Mouse (Mus musculus): ENCODE measurements around the gene Hoxc12. TPM values are rescaled to one million over a fixed set of nuclear protein-coding genes. Genes with fewer than 3 reads are reported as not detected.
A peak's percentile ranks its signal among the peaks of the same experiment; 100 is the strongest.

The Hoxc12 gene
- polyA plus RNA-seq, 1 experiment from 2014 or later: not detected

GRCm38 (mm10) chr15:102965892-102966775, 29.6 kb downstream of the Hoxc12 start:
- 3% methylated on average over 30 of the region's 30 CpGs for WGBS
- ATAC-seq (ENCODE audit: extremely low read depth, insufficient number of reproducible peaks, low FRiP score, low TSS enrichment): no peak

GRCm38 (mm10) chr15:102966776-102967311, 30.3 kb downstream of the Hoxc12 start, which contains the start of gene Hoxc10:
Gene Hoxc10, plus strand, starts transcription at chr15:102966796.
- no peak within 1 kb of the TSS for H3K9ac ChIP-seq
- WGBS: 3% methylated on average over 27 of the region's 27 CpGs
- no peaks in the 10 kb centered on the region for H3K36me3 ChIP-seq
- peak within 1 kb of the TSS; percentile 43 for H3K4me2 ChIP-seq
- H3K4me3 ChIP-seq: peak within 1 kb of the TSS; percentile 20
- H3K4me1 ChIP-seq: peaks cover 5% of the 10 kb centered on the region; the same call in 1 of the 2 replicates
- H3K27me3 ChIP-seq (replicated peaks): peaks cover 98% of the 10 kb centered on the region
- ATAC-seq (ENCODE audit: extremely low read depth, insufficient number of reproducible peaks, low FRiP score, low TSS enrichment): no peak
- no peaks in the 10 kb centered on the region for H3K9me3 ChIP-seq
- no peak within 1 kb of the TSS for H3K27ac ChIP-seq (replicated peaks)

More at GRCm38 (mm10) chr15:102965892-102966775, 29.6 kb downstream of the Hoxc12 start:
- H3K9me3 ChIP-seq: no peaks in the 10 kb centered on the region
- peak overlapping the region; percentile 43 for H3K4me2 ChIP-seq
- H3K9ac ChIP-seq: no peak overlapping the region
- H3K27me3 ChIP-seq (replicated peaks): peaks cover 98% of the 10 kb centered on the region
- H3K4me3 ChIP-seq: peak overlapping the region; percentile 20
- no peak overlapping the region for H3K27ac ChIP-seq (replicated peaks)
- H3K4me1 ChIP-seq: peaks cover 5% of the 10 kb centered on the region; the same call in 1 of the 2 replicates
- H3K36me3 ChIP-seq: no peaks in the 10 kb centered on the region

DNA sequence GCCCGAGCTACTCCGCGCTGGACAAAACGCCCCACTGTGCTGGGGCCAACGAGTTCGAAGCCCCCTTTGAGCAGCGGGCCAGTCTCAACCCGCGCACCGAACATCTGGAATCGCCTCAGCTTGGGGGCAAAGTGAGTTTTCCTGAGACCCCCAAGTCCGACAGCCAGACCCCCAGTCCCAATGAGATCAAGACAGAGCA, 30.7 kb downstream of the Hoxc12 start, which contains the start of gene Hoxc5:
TSS of gene Hoxc5 (plus strand) at position 132 of the 199 bp plus-strand sequence.
- Histone ChIP-seq H3K9ac (no peak within 1 kb of the TSS), H3K4me1 (peaks cover 5% of the 10 kb centered on the region; the same call in 1 of the 2 replicates), H3K27ac (replicated peaks) (no peak within 1 kb of the TSS), H3K27me3 (replicated peaks) (peaks cover 99% of the 10 kb centered on the region), H3K4me3 (peak within 1 kb of the TSS; percentile 20), H3K9me3 (no peaks in the 10 kb centered on the region), H3K4me2 (peak within 1 kb of the TSS; percentile 43), H3K36me3 (no peaks in the 10 kb centered on the region)
- no peak for ATAC-seq (ENCODE audit: extremely low read depth, insufficient number of reproducible peaks, low FRiP score, low TSS enrichment)
- WGBS: 5% methylated on average over 12 of the region's 12 CpGs

GRCm38 (mm10) chr15:102967511-102968397, 31.2 kb downstream of the Hoxc12 start:
- no peak for ATAC-seq (ENCODE audit: extremely low read depth, insufficient number of reproducible peaks, low FRiP score, low TSS enrichment)
- 2% methylated on average over 34 of the region's 34 CpGs for WGBS
- no peak overlapping the region for H3K9ac ChIP-seq
- no peak overlapping the region for H3K4me2 ChIP-seq
- H3K36me3 ChIP-seq: no peaks in the 10 kb centered on the region
- H3K27ac ChIP-seq (replicated peaks): no peak overlapping the region
- peaks cover 5% of the 10 kb centered on the region; the same call in 1 of the 2 replicates for H3K4me1 ChIP-seq
- no peak overlapping the region for H3K4me3 ChIP-seq
- no peaks in the 10 kb centered on the region for H3K9me3 ChIP-seq
- H3K27me3 ChIP-seq (replicated peaks): peaks cover 99% of the 10 kb centered on the region

- WGBS: 26% methylated on average over 1 of the region's 1 CpGs
- no peaks in the 10 kb centered on the region for H3K9me3 ChIP-seq
- peaks cover 5% of the 10 kb centered on the region; the same call in 1 of the 2 replicates for H3K4me1 ChIP-seq
- peaks cover 99% of the 10 kb centered on the region for H3K27me3 ChIP-seq (replicated peaks)
- no peak overlapping the region for H3K4me3 ChIP-seq
- H3K9ac ChIP-seq: no peak overlapping the region
- H3K36me3 ChIP-seq: no peaks in the 10 kb centered on the region
- no peak overlapping the region for H3K4me2 ChIP-seq
- ATAC-seq (ENCODE audit: extremely low read depth, insufficient number of reproducible peaks, low FRiP score, low TSS enrichment): no peak
- H3K27ac ChIP-seq (replicated peaks): no peak overlapping the region
These were observed 32.7 kb downstream of the Hoxc12 start for GRCm38 (mm10) chr15:102969296-102969695.

GRCm38 (mm10) chr15:102970740-102971139, 34.2 kb downstream of the Hoxc12 start:
- Histone ChIP-seq H3K27me3 (replicated peaks) (peaks cover 99% of the 10 kb centered on the region), H3K4me3 (no peak overlapping the region), H3K27ac (replicated peaks) (no peak overlapping the region), H3K9me3 (no peaks in the 10 kb centered on the region), H3K36me3 (no peaks in the 10 kb centered on the region), H3K4me2 (no peak overlapping the region), H3K4me1 (peaks cover 5% of the 10 kb centered on the region; the same call in 1 of the 2 replicates), H3K9ac (no peak overlapping the region)
- 1% methylated on average over 12 of the region's 12 CpGs for WGBS
- no peak for ATAC-seq (ENCODE audit: extremely low read depth, insufficient number of reproducible peaks, low FRiP score, low TSS enrichment)

GRCm38 (mm10) chr15:102972254-102972653, 35.7 kb downstream of the Hoxc12 start:
- H3K9ac ChIP-seq: no peak overlapping the region
- no peaks in the 10 kb centered on the region for H3K9me3 ChIP-seq
- peaks cover 5% of the 10 kb centered on the region; the same call in 1 of the 2 replicates for H3K4me1 ChIP-seq
- no peak overlapping the region for H3K4me3 ChIP-seq
- H3K27ac ChIP-seq (replicated peaks): no peak overlapping the region
- H3K4me2 ChIP-seq: no peak overlapping the region
- H3K27me3 ChIP-seq (replicated peaks): peaks cover 99% of the 10 kb centered on the region
- under 1% methylated on average over 21 of the region's 21 CpGs for WGBS
- no peak for ATAC-seq (ENCODE audit: extremely low read depth, insufficient number of reproducible peaks, low FRiP score, low TSS enrichment)
- no peaks in the 10 kb centered on the region for H3K36me3 ChIP-seq

- no peaks in the 10 kb centered on the region for H3K9me3 ChIP-seq
- H3K27me3 ChIP-seq (replicated peaks): peaks cover 99% of the 10 kb centered on the region
- no peak overlapping the region for H3K27ac ChIP-seq (replicated peaks)
- no peak overlapping the region for H3K9ac ChIP-seq
- H3K36me3 ChIP-seq: no peaks in the 10 kb centered on the region
- ATAC-seq (ENCODE audit: extremely low read depth, insufficient number of reproducible peaks, low FRiP score, low TSS enrichment): no peak
- no peak overlapping the region for H3K4me2 ChIP-seq
- no peak overlapping the region for H3K4me3 ChIP-seq
- 2% methylated on average over 6 of the region's 6 CpGs for WGBS
- H3K4me1 ChIP-seq: peaks cover 5% of the 10 kb centered on the region; the same call in 1 of the 2 replicates
These were observed 36.2 kb downstream of the Hoxc12 start for GRCm38 (mm10) chr15:102972753-102973152.

- Histone ChIP-seq H3K4me3 (no peak overlapping the region), H3K9me3 (no peaks in the 10 kb centered on the region), H3K4me2 (no peak overlapping the region), H3K4me1 (peaks cover 5% of the 10 kb centered on the region; the same call in 1 of the 2 replicates), H3K27me3 (replicated peaks) (peaks cover 100% of the 10 kb centered on the region), H3K36me3 (no peaks in the 10 kb centered on the region), H3K9ac (no peak overlapping the region), H3K27ac (replicated peaks) (no peak overlapping the region)
- no peak for ATAC-seq (ENCODE audit: extremely low read depth, insufficient number of reproducible peaks, low FRiP score, low TSS enrichment)
- 4% methylated on average over 7 of the region's 7 CpGs for WGBS
These were observed 38.5 kb downstream of the Hoxc12 start for GRCm38 (mm10) chr15:102975034-102975433.

DNA sequence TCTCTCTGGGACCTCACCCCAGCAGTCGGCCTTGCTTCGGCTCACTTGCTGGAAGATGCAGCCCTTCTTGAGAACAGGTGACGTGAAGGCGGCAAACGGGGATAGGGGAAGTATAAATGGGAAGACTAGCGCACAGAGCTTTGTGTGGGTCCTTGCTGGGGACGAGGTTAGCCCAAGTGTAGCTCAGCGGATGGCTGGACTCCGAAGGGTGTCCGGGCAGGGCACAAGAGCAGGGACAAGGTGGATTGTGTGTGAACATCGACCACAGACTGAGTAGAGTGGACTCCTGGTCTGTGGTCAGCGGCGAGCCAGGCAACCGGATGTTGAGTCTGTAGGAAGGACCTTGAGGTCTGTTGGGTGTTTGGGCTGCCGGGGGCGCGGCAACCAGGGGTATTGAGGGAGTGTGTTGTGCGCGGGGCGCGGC, 39.1 kb downstream of the Hoxc12 start:
- no peak for ATAC-seq (ENCODE audit: extremely low read depth, insufficient number of reproducible peaks, low FRiP score, low TSS enrichment)
- no peaks in the 10 kb centered on the region for H3K36me3 ChIP-seq
- H3K27ac ChIP-seq (replicated peaks): no peak overlapping the region
- peaks cover 5% of the 10 kb centered on the region; the same call in 1 of the 2 replicates for H3K4me1 ChIP-seq
- H3K4me2 ChIP-seq: no peak overlapping the region
- H3K9ac ChIP-seq: no peak overlapping the region
- H3K9me3 ChIP-seq: no peaks in the 10 kb centered on the region
- peaks cover 100% of the 10 kb centered on the region for H3K27me3 ChIP-seq (replicated peaks)
- no peak overlapping the region for H3K4me3 ChIP-seq
- under 1% methylated on average over 21 of the region's 21 CpGs for WGBS

- Histone ChIP-seq H3K27ac (replicated peaks) (no peak within 1 kb of the TSS), H3K27me3 (replicated peaks) (peaks cover 100% of the 10 kb centered on the region), H3K4me2 (peak within 1 kb of the TSS; percentile 51), H3K9me3 (no peaks in the 10 kb centered on the region), H3K4me1 (peaks cover 5% of the 10 kb centered on the region; the same call in 1 of the 2 replicates), H3K36me3 (no peaks in the 10 kb centered on the region), H3K4me3 (peak within 1 kb of the TSS; percentile 35), H3K9ac (no peak within 1 kb of the TSS)
- no peak for ATAC-seq (ENCODE audit: extremely low read depth, insufficient number of reproducible peaks, low FRiP score, low TSS enrichment)
- WGBS: 1% methylated on average over 16 of the region's 20 CpGs
These were observed 39.6 kb downstream of the Hoxc12 start, which contains the start of gene Hoxc9 for GRCm38 (mm10) chr15:102976171-102976570. Gene Hoxc9, plus strand, starts transcription at chr15:102976439.
